Mouse (Mus musculus): ENCODE measurements around the gene Cst3.

Gene Cst3

DNA sequence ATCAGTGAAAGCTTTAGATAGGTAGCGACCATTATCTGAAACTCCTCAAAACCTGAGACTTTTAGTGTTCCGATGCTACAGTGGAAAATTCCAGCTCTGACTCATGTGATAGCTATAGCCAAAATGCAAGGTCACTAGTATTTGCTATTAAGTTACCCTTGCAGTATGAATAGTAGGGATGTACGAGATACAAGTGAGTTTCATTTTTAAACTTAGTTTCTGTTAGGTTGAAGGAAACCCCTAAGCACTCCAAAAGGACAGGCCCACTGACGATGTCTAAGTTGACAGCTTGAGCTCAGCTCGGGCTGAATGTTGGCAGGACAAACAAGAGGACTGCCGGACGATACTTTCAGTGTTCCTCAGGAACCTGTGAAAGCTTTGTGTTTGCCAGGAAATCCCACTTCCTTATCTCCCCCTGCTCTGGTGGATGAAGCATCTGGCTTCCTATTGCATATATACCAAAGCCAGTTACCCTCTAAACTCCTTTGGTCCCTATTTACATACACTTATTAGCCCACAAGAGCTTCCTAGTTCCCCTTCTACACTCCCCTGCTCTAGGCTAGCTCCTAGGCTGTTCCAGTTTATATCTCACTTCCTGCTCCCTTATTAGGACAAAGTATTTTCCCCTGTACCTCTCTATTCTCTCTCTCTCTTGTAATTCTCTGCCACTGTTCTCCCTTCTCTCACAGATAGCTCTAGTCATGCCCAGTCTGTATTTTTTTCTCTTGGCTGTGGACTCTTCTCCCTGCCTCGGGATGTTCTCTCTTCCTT, 18.7 kb downstream of the Cst3 start:
- DNase-seq (ENCODE audit: low read depth), result peak; percentile 55

DNA sequence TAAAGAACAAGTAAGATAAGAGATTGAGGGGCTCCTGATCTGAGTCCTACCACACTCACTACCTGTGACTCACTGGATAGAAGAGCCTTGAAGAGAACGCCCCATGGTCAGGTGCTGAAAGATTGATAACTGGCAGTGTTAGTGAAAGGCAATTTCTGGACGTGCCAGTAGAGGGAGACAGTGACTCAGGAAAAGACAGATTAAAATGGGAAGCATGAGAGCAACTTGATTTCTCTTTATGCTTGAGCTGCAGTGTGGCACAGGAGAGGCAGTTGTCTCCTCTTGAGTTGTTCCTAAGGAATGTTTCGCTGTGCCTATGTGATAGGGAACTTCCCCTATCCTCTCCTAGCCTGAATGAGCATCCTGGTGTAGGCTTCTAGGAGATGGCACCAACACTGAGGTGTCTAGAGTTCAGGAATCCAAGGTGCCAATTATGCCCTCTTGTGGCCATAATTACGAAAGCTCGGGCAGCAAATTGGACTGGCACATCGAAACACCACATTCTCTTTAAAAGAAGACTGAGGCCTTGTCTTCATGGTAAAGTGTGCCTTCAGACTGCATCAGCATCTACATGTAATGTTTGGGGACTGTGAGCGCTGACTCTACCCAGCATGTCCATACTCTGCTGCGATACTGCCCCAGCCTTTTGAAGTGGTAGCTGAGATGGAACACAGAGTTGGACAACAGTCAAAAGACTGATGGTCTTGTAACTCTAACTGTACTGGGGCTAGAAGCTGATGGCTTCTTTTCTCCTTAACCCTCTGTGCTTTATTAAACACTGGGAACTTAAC, 24.2 kb downstream of the Cst3 start:
- peak; percentile 82 for DNase-seq (ENCODE audit: low read depth)

DNA sequence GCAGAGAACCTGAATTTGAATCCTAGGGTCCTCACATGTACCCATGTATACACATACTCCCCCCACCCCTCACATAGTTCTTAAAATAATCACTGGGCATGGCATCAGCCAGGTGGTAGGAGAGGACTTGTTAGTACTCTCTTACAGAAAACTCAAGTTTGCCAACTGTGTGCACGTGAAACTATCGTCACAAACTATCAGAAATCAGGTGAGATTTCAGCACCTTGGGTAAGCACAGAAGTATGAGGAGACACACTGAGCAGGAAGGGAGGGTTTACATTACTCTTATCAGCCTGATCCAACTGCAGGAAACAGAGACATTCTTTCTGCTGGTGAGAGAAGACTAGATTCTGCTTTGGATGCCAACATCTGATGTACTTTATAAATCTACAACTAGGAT, 36.3 kb downstream of the Cst3 start:
- no peak for DNase-seq (ENCODE audit: low read depth)

DNA sequence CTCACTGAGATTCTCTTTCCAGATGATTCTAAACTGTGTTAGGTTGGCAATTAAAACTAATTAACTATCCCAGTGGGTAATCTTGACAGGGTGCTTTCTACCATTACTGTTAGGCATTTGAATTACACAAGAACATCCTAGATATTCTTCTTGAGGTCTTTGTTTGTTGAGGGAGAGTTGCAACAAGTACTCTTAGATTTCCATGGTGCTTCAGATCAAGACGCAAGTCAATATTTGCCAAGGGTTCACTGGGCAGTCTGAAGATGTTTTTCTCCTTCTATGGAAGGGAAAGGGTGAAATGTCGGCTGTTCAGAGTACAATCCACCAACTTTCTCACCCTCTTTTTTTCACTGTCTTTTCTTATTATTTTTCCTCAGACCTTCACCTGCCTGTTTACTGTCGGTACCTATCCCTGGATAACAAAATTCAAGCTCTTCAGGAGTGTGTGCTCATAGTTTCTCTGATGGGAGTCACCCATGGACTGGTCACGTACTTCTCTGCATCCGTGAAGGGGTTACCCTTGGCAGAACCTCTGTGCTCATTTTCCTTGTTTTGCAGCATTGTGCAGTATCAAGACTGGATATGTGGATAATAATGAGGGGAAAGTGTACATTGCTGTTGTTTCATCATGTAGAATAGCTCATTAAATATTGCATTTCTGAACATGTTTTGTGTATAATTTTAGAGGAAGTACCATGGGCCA, 37.3 kb downstream of the Cst3 start:
- DNase-seq (ENCODE audit: low read depth), result no peak

DNA sequence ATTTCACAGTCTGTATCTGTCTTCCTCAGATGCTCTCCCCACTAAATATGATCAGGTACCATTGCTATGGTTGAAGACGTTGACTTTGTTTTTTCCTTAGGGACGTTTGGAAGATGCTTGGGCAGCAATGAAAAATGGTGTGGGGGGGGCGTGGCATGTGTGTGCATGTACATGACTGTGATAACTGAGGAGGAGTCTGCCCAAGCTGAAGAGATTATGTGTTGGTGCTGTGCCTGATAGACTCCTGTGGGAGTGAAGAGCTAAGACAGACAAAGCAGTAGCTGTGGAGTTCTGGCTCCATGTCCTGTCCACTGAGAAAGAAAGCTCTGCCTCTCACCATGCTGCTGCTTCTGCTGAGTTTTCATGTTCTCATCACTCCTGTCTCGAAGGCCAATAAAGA, 40.6 kb downstream of the Cst3 start, which contains the start of gene Cst9:
TSS of gene Cst9 (plus strand) at position 236 of the 400 bp plus-strand sequence.
- no peak for DNase-seq (ENCODE audit: low read depth)

DNA sequence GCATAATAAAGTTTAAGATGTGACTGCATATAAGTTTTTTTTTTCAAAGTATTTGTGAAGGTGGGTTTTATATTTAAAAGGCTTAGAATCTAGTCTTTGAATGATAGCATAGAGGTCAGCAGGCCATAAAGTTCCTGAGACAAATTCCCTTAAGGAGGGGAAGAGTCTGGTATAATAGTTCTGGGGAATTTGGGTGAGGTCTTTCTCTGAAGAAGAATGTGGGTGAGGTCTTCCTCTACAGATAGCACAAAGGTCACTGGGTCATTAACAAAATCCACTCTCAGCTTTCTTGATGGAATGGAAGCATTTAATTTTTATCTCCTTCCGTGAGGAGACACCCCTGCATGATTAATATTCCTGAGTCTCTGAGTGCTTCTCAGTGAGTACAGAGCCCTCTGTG, 49.5 kb downstream of the Cst3 start:
- no peak for DNase-seq (ENCODE audit: low read depth)
